Mouse (Mus musculus): ENCODE measurements at regions not wholly inside any gene's neighbourhood (a gene's known extent, or its start where the extent isn't known, plus 50 kb on each side); places are given as distances from the start of the nearest gene placed in this dataset.
A peak's percentile ranks its signal among the peaks of the same experiment; 100 is the strongest.

DNA sequence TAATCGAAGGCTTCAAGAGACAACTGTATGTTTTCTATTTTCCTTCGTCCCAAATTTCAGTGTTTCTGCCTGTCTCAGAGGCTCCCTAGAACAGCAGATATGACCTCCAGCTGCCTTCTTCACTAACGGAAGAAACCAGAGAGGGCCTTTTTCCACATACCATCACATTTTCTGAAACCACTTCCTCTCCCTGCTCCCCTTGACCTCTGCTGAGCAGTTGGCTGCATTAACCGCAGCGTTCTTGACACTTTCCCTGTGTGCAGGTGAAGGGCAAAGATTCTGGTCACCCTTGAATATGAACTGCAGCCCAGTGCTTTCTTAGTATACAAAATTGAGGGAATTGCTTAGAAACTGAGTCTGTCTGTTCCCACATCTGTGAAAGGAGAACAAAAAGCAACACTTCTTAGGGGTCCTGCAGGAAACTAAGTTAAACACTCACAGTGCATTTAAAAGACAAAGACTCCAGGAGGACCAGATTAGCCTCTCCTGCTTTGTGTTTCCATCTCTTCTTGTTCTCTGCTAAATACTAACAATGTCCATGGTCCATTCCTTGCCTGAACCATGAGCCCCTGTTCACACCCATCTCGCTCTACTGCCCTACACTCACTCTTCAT, 98.4 kb downstream of the Akap11 start:
- Histone ChIP-seq H3K4me1 (no peaks in the 10 kb centered on the region), H3K36me3 (replicated peaks) (no peaks in the 10 kb centered on the region), H3K4me3 (no peak overlapping the region), H3K4me2 (no peak overlapping the region), H3K27ac (no peak overlapping the region), H3K9ac (no peak overlapping the region), H3K27me3 (replicated peaks) (no peaks in the 10 kb centered on the region), H3K9me3 (no peaks in the 10 kb centered on the region)
- 76% methylated on average over 6 of the region's 6 CpGs for WGBS
- no peak for ATAC-seq (replicated peaks)

DNA sequence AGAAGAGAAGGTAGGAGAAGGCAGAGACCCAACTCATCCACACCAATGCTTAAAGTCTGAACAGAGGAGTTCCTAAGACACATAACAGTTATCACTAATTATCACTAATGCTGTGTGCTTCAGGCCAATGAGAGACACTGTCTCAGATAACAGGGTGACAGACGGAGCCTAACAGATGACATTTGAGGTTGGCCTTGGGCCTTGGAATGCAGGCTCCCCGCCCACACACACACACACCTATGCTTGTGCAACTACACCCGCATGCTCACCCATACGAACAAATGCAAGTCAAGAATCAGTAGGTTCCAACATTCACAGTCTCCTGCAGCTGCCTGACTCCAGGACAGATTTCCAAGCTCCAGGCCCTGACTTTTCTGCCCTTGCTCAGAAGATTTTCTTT, 100.0 kb downstream of the Akap11 start:
- 90% methylated on average over 4 of the region's 4 CpGs for WGBS
- no peak for ATAC-seq (replicated peaks)

DNA sequence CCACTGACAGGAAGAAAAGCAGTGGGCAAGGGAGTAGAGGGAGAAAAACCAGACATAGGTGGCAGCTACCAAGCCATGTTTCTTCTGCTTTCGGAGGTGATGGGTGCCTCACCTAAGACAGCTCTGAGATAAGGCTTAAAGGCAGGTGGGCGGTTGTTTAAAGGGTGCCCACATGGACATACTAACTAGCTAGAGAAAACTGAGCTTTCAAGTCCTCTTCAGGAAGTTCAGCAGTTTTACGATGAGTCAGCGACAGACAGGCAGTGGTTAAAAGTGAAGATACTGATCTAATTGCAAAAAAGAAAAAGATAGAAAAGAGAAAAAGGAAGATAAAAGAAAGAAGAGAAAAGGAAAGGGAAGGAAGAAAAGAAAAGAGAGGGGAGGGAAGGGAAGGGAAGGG, 100.6 kb downstream of the Akap11 start:
- 91% methylated on average over 4 of the region's 4 CpGs for WGBS
- H3K9ac ChIP-seq: no peak overlapping the region

More for the DNA sequence above, 100.0 kb downstream of the Akap11 start:
- H3K27me3 ChIP-seq (replicated peaks): no peaks in the 10 kb centered on the region
- H3K27ac ChIP-seq: no peak overlapping the region
- H3K4me1 ChIP-seq: peaks cover 3% of the 10 kb centered on the region; the same call in 1 of the 2 replicates
- no peaks in the 10 kb centered on the region for H3K9me3 ChIP-seq
- H3K4me2 ChIP-seq: no peak overlapping the region
- H3K4me3 ChIP-seq: no peak overlapping the region
- H3K36me3 ChIP-seq (replicated peaks): no peaks in the 10 kb centered on the region
- H3K9ac ChIP-seq: no peak overlapping the region

DNA sequence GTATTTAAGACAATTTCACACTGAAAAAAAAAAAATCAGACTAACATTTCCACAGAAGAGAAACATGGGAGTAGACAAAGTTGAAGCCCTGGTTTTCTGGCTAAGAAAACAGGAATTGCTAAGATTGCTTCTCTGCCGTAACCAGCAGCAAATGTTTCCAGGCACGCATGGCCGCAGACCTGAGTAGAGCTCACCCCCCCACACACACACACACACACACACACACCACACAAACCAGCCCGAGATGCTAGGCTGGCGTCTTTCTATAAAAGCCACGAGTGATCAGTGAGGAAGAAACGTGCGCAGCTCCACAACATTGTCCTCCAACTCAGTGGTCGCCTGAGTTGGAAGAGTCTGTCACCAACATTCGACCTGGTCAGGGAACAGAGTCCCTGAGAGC, 101.0 kb downstream of the Akap11 start:
- no peaks in the 10 kb centered on the region for H3K36me3 ChIP-seq (replicated peaks)
- 91% methylated on average over 10 of the region's 10 CpGs for WGBS
- H3K4me1 ChIP-seq: peaks cover 3% of the 10 kb centered on the region; the same call in 1 of the 2 replicates
- ATAC-seq (replicated peaks): no peak
- no peaks in the 10 kb centered on the region for H3K27me3 ChIP-seq (replicated peaks)
- H3K4me2 ChIP-seq: no peak overlapping the region
- no peaks in the 10 kb centered on the region for H3K9me3 ChIP-seq
- H3K4me3 ChIP-seq: no peak overlapping the region
- H3K27ac ChIP-seq: no peak overlapping the region
- no peak overlapping the region for H3K9ac ChIP-seq

More for the DNA sequence above, 100.6 kb downstream of the Akap11 start:
- no peaks in the 10 kb centered on the region for H3K27me3 ChIP-seq (replicated peaks)
- no peaks in the 10 kb centered on the region for H3K36me3 ChIP-seq (replicated peaks)
- H3K27ac ChIP-seq: no peak overlapping the region
- ATAC-seq (replicated peaks): no peak
- no peak overlapping the region for H3K4me3 ChIP-seq
- H3K4me1 ChIP-seq: peaks cover 3% of the 10 kb centered on the region; the same call in 1 of the 2 replicates
- H3K9me3 ChIP-seq: no peaks in the 10 kb centered on the region
- H3K4me2 ChIP-seq: no peak overlapping the region

DNA sequence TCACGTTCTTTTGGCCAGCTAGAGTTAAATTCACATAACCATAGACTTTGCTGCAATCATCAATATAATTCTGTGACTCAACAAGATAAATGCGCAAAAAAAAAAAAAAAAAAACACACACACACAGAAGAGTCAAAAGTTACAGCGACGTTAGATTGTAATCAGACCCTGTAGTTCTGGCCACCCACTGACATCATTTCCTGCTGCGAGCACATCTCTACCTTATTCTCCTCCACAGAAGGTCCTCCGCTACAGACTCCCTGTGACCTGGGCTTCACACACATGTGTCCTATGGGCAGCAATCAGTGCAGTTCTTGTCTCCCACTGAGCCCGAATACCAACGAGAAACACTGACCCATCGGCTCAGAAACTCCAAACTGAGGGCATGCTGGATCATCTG, 101.9 kb downstream of the Akap11 start:
- 87% methylated on average over 9 of the region's 9 CpGs for WGBS

DNA sequence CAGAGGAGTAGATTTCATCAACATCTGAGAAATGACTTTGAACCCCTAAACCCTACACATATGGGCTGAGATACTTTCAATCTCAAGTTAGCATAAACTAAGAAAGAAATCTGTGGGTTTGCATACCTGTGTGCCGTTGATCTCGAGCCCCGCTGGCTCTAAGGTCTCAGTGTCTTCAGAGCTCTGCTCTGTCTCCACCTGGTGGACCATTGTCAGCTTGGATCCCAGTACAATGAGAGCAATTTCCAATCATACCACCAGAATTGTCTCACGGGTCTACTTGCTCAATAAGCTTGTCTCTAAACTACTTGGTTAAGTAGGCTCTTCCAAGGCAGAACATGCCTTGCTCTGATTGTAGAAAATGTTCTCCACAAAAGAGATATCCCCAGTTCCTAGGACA, 102.5 kb downstream of the Akap11 start:
- Histone ChIP-seq H3K4me1 (peaks cover 3% of the 10 kb centered on the region; the same call in 1 of the 2 replicates), H3K9me3 (no peaks in the 10 kb centered on the region), H3K27ac (no peak overlapping the region), H3K9ac (no peak overlapping the region), H3K4me2 (no peak overlapping the region), H3K27me3 (replicated peaks) (no peaks in the 10 kb centered on the region), H3K4me3 (no peak overlapping the region), H3K36me3 (replicated peaks) (no peaks in the 10 kb centered on the region)
- WGBS: 95% methylated on average over 4 of the region's 4 CpGs
- ATAC-seq (replicated peaks): no peak

More for the DNA sequence above, 101.9 kb downstream of the Akap11 start:
- Histone ChIP-seq H3K9me3 (no peaks in the 10 kb centered on the region), H3K4me1 (peaks cover 3% of the 10 kb centered on the region; the same call in 1 of the 2 replicates), H3K9ac (no peak overlapping the region), H3K4me3 (no peak overlapping the region), H3K27me3 (replicated peaks) (no peaks in the 10 kb centered on the region), H3K4me2 (no peak overlapping the region), H3K36me3 (replicated peaks) (no peaks in the 10 kb centered on the region), H3K27ac (no peak overlapping the region)
- no peak for ATAC-seq (replicated peaks)

DNA sequence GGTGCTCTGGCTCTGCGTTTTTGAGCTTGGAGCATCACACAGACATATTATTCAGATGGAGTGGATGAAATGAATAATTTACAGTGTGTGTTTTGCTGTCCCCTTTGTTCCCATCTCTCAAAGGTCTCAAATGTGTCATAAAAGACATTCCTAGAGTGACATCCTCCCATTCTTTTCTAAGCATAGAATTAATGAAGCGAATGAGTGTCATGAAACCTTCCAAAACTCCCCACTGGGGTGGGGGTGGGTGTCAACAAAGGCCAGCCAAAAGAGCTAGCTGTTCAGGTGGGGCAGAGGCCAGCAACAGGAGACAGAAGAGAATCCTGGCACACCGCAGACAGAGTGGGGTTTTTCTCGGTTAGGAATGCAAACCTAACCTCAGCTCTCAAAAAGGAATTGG, 104.1 kb downstream of the Akap11 start:
- peak overlapping the region; percentile 29; the same call in 1 of the 2 replicates for H3K27ac ChIP-seq
- no peak overlapping the region for H3K4me2 ChIP-seq
- WGBS: 49% methylated on average over 4 of the region's 4 CpGs

DNA sequence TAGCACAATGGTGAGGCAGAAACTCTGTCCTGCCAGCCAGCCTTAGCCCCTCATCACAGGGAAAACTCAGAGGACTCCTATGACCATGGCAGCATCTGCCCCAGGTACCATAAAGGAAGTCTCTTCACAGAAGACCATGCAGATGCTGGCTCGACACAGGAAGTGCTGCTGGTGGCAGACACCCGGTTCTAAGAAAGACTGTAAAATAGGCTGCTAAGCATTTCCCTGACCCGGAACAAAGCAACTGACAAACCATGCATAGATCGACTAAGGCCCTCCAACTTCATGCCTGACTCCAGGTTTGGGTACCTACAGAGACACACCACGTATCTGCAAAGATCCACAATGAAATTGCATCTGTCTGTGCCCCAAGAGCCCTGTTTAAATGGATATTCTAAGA, 104.7 kb downstream of the Akap11 start:
- Histone ChIP-seq H3K4me3 (no peak overlapping the region), H3K27me3 (replicated peaks) (no peaks in the 10 kb centered on the region), H3K36me3 (replicated peaks) (no peaks in the 10 kb centered on the region), H3K4me1 (peaks cover 3% of the 10 kb centered on the region; the same call in 1 of the 2 replicates), H3K4me2 (no peak overlapping the region), H3K27ac (no peak overlapping the region), H3K9ac (no peak overlapping the region), H3K9me3 (no peaks in the 10 kb centered on the region)
- no peak for ATAC-seq (replicated peaks)
- WGBS: 86% methylated on average over 5 of the region's 5 CpGs

More for the DNA sequence above, 104.1 kb downstream of the Akap11 start:
- no peak overlapping the region for H3K4me3 ChIP-seq
- H3K9me3 ChIP-seq: no peaks in the 10 kb centered on the region
- H3K4me1 ChIP-seq: peaks cover 3% of the 10 kb centered on the region; the same call in 1 of the 2 replicates
- ATAC-seq (replicated peaks): no peak
- H3K36me3 ChIP-seq (replicated peaks): no peaks in the 10 kb centered on the region
- no peaks in the 10 kb centered on the region for H3K27me3 ChIP-seq (replicated peaks)
- H3K9ac ChIP-seq: no peak overlapping the region

DNA sequence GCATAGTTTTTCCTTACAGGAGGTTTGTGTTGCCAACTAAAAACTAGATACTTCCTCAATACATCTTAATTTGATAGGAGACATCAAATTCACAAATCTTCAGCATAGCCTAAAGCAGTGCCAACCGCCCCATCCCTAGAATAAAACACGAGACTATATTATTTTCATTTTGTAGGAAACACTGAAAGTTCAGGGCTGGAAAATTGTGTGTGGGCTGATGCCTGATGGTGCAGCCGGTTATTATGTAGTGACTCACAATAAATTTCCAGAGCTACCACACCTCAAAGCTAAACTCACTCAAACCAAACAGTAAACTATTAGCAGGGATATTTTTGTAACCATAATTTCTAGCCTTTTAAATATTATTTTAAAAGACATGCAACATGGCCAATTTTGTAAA, 105.2 kb downstream of the Akap11 start:
- H3K4me3 ChIP-seq: no peak overlapping the region
- no peak overlapping the region for H3K9ac ChIP-seq
- no peaks in the 10 kb centered on the region for H3K36me3 ChIP-seq (replicated peaks)
- no peak overlapping the region for H3K4me2 ChIP-seq
- no peaks in the 10 kb centered on the region for H3K27me3 ChIP-seq (replicated peaks)
- H3K9me3 ChIP-seq: no peaks in the 10 kb centered on the region
- H3K27ac ChIP-seq: no peak overlapping the region
- 91% methylated on average over 3 of the region's 3 CpGs for WGBS
- H3K4me1 ChIP-seq: peaks cover 3% of the 10 kb centered on the region; the same call in 1 of the 2 replicates
- ATAC-seq (replicated peaks): no peak

DNA sequence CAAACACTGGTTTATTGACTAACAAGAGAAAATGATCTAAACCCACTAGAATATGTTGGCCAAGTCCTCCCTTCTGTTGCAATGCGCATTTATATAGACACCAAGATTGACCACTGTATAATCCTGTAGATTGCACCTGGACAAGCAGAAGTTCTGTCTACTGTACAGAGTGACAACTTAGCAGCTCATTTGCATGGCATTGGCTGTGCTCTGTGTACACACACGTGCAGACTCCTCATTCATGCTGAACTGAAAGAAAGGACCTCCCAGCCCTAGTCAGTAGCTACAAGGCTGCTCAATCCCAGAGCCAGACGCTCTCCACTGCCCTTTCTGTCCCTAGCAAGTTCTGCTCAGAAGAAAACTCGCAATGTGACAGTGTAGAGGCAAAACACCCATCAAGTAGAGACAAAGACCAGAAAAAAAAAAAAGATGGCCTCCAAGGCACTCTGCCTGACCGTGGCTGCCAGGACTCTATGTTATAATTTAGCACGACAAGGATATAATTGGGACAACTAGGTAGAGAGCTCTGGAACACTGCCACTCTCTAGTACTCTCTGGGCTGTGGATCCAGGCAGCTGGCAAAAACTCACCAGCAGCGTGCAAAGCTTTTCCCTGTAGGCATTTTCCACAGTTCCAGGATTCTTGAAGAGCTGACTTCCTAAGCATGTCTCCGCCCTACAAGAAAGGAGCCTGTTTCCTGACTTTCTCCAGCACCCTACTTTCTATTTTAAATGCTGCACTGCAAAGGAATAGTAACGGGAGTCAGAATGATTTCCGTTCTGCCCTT, 108.2 kb downstream of the Akap11 start:
- Histone ChIP-seq H3K9ac (no peak overlapping the region), H3K36me3 (replicated peaks) (no peaks in the 10 kb centered on the region), H3K4me3 (no peak overlapping the region), H3K27me3 (replicated peaks) (no peaks in the 10 kb centered on the region), H3K27ac (no peak overlapping the region), H3K4me1 (peaks cover 3% of the 10 kb centered on the region; the same call in 1 of the 2 replicates), H3K9me3 (no peaks in the 10 kb centered on the region), H3K4me2 (no peak overlapping the region)
- WGBS: 79% methylated on average over 10 of the region's 10 CpGs
- no peak for ATAC-seq (replicated peaks)

DNA sequence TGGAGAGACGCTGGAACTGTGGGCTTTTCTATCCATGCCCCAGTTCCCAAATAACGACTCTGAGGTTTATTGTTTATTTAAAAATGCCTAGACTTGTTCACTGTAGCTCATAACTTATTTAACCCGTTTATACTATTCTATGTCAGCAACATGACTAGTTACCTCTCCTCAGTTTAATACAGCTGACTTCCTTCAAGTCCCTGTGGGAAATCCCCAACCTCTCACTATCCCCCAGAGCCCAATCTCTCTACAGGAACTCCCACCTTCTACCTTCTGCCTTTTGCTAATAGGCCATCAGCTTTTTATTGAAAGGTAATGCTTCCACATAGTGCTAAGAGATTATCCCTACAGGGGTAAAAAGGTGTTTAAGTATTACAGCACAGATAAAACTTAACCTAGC, 109.5 kb downstream of the Akap11 start:
- Histone ChIP-seq H3K4me1 (peaks cover under 1% of the 10 kb centered on the region; the same call in 1 of the 2 replicates), H3K9ac (no peak overlapping the region)
- 86% methylated on average over 3 of the region's 3 CpGs for WGBS

DNA sequence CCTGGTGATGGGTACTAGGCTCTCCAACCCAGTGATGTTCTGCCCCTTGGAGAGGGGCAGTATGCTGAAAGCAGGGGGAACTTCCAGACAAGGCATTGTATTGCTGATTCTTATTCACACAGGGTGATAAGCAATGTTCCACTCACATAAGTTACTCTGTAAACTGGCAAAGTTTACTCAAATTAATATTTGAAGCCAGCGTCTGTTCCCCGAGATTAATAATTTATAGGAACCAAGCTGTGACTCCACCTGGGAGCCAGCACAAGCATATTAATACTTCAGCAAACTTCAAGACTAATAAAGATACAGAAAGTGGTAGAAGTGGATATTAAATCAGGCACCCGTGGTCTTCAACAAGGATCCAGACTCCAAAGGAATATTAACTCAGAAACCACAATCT, 114.0 kb downstream of the Akap11 start:
- H3K4me3 ChIP-seq: no peak overlapping the region
- no peaks in the 10 kb centered on the region for H3K27me3 ChIP-seq (replicated peaks)
- H3K9ac ChIP-seq: no peak overlapping the region
- 74% methylated on average over 3 of the region's 3 CpGs for WGBS
- no peak overlapping the region for H3K4me2 ChIP-seq
- no peaks in the 10 kb centered on the region for H3K36me3 ChIP-seq (replicated peaks)
- H3K9me3 ChIP-seq: no peaks in the 10 kb centered on the region
- ATAC-seq (replicated peaks): no peak
- no peaks in the 10 kb centered on the region for H3K4me1 ChIP-seq
- no peak overlapping the region for H3K27ac ChIP-seq

More for the DNA sequence above, 109.5 kb downstream of the Akap11 start:
- ATAC-seq (replicated peaks): no peak
- no peak overlapping the region for H3K27ac ChIP-seq
- H3K4me2 ChIP-seq: no peak overlapping the region
- no peaks in the 10 kb centered on the region for H3K36me3 ChIP-seq (replicated peaks)
- H3K4me3 ChIP-seq: no peak overlapping the region
- H3K27me3 ChIP-seq (replicated peaks): no peaks in the 10 kb centered on the region
- no peaks in the 10 kb centered on the region for H3K9me3 ChIP-seq

All from midbrain, embryonic 15.5 days (tissue).